Mouse (Mus musculus): ENCODE measurements around the gene Mrtfa. TPM values are rescaled to one million over a fixed set of nuclear protein-coding genes. Genes with fewer than 3 reads are reported as not detected.

Gene Mrtfa
- polyA plus RNA-seq, 1 experiment from 2014 or later, result 61.9 TPM

GRCm38 (mm10) chr15:81021377-81021776 is 169.2 kb downstream of the Mrtfa start:
- Histone ChIP-seq H3K36me3 (ENCODE audit: inconsistent target) (peaks cover 53% of the 10 kb centered on the region), H3K4me3 (ENCODE audit: inconsistent target) (no peak overlapping the region), H3K27ac (peak overlapping the region; percentile 65), H3K79me2 (ENCODE audit: inconsistent target) (peaks cover 19% of the 10 kb centered on the region)
- WGBS (ENCODE audit: missing documents), result 1% methylated on average over 6 of the region's 6 CpGs

- Histone ChIP-seq H3K79me2 (ENCODE audit: inconsistent target) (no peaks in the 10 kb centered on the region), H3K4me3 (ENCODE audit: inconsistent target) (no peak overlapping the region), H3K36me3 (ENCODE audit: inconsistent target) (peaks cover 84% of the 10 kb centered on the region), H3K27ac (no peak overlapping the region)
- 98% methylated on average over 7 of the region's 7 CpGs for WGBS (ENCODE audit: missing documents)
Measured at GRCm38 (mm10) chr15:81017308-81017707, 173.2 kb downstream of the Mrtfa start.

DNA sequence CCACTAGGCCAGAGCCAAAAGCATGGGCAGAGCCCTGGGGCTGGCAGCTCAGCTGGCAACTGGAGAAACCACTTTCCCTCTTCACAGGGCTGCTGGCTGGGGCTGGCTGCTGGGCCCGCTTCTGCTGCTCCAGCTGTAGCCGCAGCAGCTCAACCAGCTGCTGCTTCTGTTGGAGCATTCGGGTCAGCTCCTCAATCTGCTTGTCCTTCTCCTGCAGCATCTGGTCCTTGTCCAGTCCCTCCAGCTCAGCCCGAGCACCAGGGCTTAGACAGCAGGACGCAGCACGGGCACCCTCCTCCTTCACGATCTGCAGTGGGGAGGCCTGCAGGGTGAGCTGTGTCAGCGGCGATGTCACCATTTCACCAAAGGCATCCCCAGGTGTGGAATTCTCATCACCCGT is 174.1 kb downstream of the Mrtfa start:
- Histone ChIP-seq H3K79me2 (ENCODE audit: inconsistent target) (no peaks in the 10 kb centered on the region), H3K4me3 (ENCODE audit: inconsistent target) (no peak overlapping the region), H3K27ac (no peak overlapping the region), H3K36me3 (ENCODE audit: inconsistent target) (peaks cover 89% of the 10 kb centered on the region)
- 92% methylated on average over 10 of the region's 10 CpGs for WGBS (ENCODE audit: missing documents)

- 94% methylated on average over 5 of the region's 5 CpGs for WGBS (ENCODE audit: missing documents)
- Histone ChIP-seq H3K4me3 (ENCODE audit: inconsistent target) (no peak overlapping the region), H3K36me3 (ENCODE audit: inconsistent target) (peaks cover 83% of the 10 kb centered on the region)
Measured at GRCm38 (mm10) chr15:81015068-81015744, 175.4 kb downstream of the Mrtfa start.

DNA sequence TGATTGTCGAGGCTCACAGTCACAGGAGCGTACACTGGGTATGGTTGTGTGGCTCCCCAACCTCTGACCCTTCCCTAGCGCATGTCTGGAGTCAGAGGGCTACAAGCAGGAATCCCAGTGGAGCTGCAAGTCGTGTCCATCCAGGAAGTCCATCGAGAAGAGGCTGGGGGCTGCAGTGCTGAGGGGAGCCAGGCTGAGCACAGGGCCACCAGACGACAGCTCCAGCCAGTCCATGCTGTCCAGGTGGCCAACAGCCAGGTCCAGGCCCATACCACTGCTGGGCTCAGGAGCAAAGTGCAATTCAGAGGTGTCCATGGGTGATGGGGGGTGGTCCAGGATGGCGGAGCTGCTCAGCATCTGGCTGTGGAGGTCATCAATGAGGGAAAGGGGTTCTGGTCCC is 177.4 kb downstream of the Mrtfa start:
- WGBS (ENCODE audit: missing documents), result 89% methylated on average over 7 of the region's 7 CpGs
- no peak overlapping the region for H3K27ac ChIP-seq
- peaks cover 63% of the 10 kb centered on the region for H3K36me3 ChIP-seq (ENCODE audit: inconsistent target)
- no peaks in the 10 kb centered on the region for H3K79me2 ChIP-seq (ENCODE audit: inconsistent target)
- H3K4me3 ChIP-seq (ENCODE audit: inconsistent target), result no peak overlapping the region

More at GRCm38 (mm10) chr15:81015068-81015744, 175.4 kb downstream of the Mrtfa start:
- no peaks in the 10 kb centered on the region for H3K79me2 ChIP-seq (ENCODE audit: inconsistent target)
- no peak overlapping the region for H3K27ac ChIP-seq

DNA sequence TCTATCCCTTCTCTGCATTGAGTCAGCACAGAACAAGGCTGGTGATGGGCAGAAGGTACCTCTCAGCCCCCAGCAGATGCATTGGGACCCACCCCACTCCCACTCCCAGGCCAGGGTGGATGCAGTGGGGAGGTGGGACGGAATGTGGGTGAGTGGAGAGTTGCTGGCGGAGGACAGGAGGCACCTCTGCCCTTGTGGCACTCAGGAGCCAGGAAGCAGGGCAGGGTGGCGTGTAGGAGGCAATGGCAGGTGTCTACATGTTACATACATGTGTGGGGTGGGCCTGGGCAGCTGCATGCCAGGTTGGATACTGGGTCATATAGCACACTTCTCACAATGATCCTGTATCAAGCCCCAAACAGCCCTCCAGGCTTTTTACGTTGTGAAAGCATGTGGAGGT is 178.2 kb downstream of the Mrtfa start:
- WGBS (ENCODE audit: missing documents), result 91% methylated on average over 2 of the region's 4 CpGs
- H3K36me3 ChIP-seq (ENCODE audit: inconsistent target), result peaks cover 54% of the 10 kb centered on the region

DNA sequence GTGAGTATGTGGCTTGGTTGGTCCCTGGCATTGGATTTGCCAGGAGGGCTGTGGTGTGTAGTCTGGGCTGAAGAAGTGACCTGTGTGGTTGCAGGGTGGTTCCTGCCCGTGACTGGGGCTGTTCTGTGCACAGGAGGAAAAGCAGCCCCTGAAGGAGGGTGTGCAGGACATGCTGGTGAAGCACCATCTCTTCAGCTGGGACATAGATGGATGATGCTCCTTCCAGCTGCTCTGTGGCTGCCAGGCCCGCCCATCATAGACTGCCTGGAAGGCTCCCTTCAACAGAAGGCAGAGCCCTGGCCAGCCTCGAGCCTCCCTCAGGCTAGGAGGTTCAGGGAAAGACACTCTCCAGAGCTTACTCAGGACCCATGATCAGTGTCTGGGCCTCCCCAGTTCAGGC is 179.0 kb downstream of the Mrtfa start:
- Histone ChIP-seq H3K79me2 (ENCODE audit: inconsistent target) (no peaks in the 10 kb centered on the region), H3K36me3 (ENCODE audit: inconsistent target) (peaks cover 46% of the 10 kb centered on the region), H3K27ac (no peak overlapping the region), H3K4me3 (ENCODE audit: inconsistent target) (no peak overlapping the region)
- 91% methylated on average over 3 of the region's 3 CpGs for WGBS (ENCODE audit: missing documents)

More for the DNA sequence above, 178.2 kb downstream of the Mrtfa start:
- Histone ChIP-seq H3K4me3 (ENCODE audit: inconsistent target) (no peak overlapping the region), H3K27ac (no peak overlapping the region), H3K79me2 (ENCODE audit: inconsistent target) (no peaks in the 10 kb centered on the region)

GRCm38 (mm10) chr15:81010114-81010513 is 180.4 kb downstream of the Mrtfa start:
- Histone ChIP-seq H3K27ac (no peak overlapping the region), H3K36me3 (ENCODE audit: inconsistent target) (peaks cover 32% of the 10 kb centered on the region), H3K4me3 (ENCODE audit: inconsistent target) (no peak overlapping the region), H3K79me2 (ENCODE audit: inconsistent target) (no peaks in the 10 kb centered on the region)
- 90% methylated on average over 7 of the region's 7 CpGs for WGBS (ENCODE audit: missing documents)

- 86% methylated on average over 10 of the region's 10 CpGs for WGBS (ENCODE audit: missing documents)
- H3K4me3 ChIP-seq (ENCODE audit: inconsistent target), result no peak overlapping the region
- peaks cover 18% of the 10 kb centered on the region for H3K36me3 ChIP-seq (ENCODE audit: inconsistent target)
- H3K79me2 ChIP-seq (ENCODE audit: inconsistent target), result no peaks in the 10 kb centered on the region
- H3K27ac ChIP-seq, result no peak overlapping the region
Measured at GRCm38 (mm10) chr15:81008689-81009123, 181.9 kb downstream of the Mrtfa start.

GRCm38 (mm10) chr15:81007905-81008304 is 182.7 kb downstream of the Mrtfa start:
- H3K4me3 ChIP-seq (ENCODE audit: inconsistent target), result no peak overlapping the region
- no peak overlapping the region for H3K27ac ChIP-seq
- H3K36me3 ChIP-seq (ENCODE audit: inconsistent target), result peaks cover 10% of the 10 kb centered on the region
- WGBS (ENCODE audit: missing documents), result 93% methylated on average over 6 of the region's 8 CpGs
- no peaks in the 10 kb centered on the region for H3K79me2 ChIP-seq (ENCODE audit: inconsistent target)

- 94% methylated on average over 2 of the region's 9 CpGs for WGBS (ENCODE audit: missing documents)
- Histone ChIP-seq H3K36me3 (ENCODE audit: inconsistent target) (peaks cover 6% of the 10 kb centered on the region; the same call in 1 of the 2 replicates), H3K79me2 (ENCODE audit: inconsistent target) (no peaks in the 10 kb centered on the region)
Measured at GRCm38 (mm10) chr15:81007339-81007738, 183.2 kb downstream of the Mrtfa start.

DNA sequence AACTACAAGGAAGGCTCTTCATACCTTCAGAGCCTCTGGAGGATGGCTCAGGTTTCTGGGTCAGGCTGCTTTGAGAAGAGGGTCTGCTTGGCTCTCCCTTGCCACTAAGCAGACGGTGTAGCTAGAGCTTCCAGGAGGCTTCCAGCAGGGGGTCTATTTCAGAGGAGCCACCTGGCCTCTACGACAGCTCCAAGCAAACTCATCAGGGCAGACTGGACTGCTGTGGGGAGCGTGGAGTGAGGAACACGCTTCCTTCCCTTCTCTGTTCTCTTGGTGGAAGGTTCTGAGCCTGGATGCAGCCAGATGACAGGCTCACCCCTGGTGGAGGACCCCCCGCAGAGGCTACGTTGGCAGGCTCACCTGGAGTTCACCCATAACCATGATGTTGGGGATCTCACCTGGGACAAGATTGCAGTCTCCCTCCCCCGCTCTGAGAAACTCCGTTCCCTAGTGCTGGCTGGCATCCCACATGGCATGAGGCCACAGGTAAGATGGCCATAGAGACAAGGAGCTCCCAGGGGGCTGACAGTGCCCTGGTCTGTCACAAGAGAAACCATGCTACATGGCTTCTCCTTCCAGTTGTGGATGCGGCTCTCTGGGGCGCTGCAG is 184.3 kb downstream of the Mrtfa start:
- WGBS (ENCODE audit: missing documents), result 95% methylated on average over 9 of the region's 10 CpGs
- no peak overlapping the region for H3K4me3 ChIP-seq (ENCODE audit: inconsistent target)
- no peaks in the 10 kb centered on the region; the same call in 1 of the 2 replicates for H3K36me3 ChIP-seq (ENCODE audit: inconsistent target)
- no peaks in the 10 kb centered on the region for H3K79me2 ChIP-seq (ENCODE audit: inconsistent target)
- no peak overlapping the region for H3K27ac ChIP-seq

More at GRCm38 (mm10) chr15:81007339-81007738, 183.2 kb downstream of the Mrtfa start:
- Histone ChIP-seq H3K27ac (no peak overlapping the region), H3K4me3 (ENCODE audit: inconsistent target) (no peak overlapping the region)

GRCm38 (mm10) chr15:81000419-81001138 is 190.0 kb downstream of the Mrtfa start:
- H3K36me3 ChIP-seq (ENCODE audit: inconsistent target), result no peaks in the 10 kb centered on the region
- 13% methylated on average over 2 of the region's 4 CpGs for WGBS (ENCODE audit: missing documents)
- H3K27ac ChIP-seq, result no peak overlapping the region
- H3K4me3 ChIP-seq (ENCODE audit: inconsistent target), result no peak overlapping the region
- no peaks in the 10 kb centered on the region for H3K79me2 ChIP-seq (ENCODE audit: inconsistent target)

- no peak overlapping the region for H3K27ac ChIP-seq
- no peaks in the 10 kb centered on the region for H3K79me2 ChIP-seq (ENCODE audit: inconsistent target)
- H3K36me3 ChIP-seq (ENCODE audit: inconsistent target), result no peaks in the 10 kb centered on the region
- no peak overlapping the region for H3K4me3 ChIP-seq (ENCODE audit: inconsistent target)
- WGBS (ENCODE audit: missing documents), result 100% methylated on average over 1 of the region's 1 CpGs
Measured at GRCm38 (mm10) chr15:80997077-80997476, 193.5 kb downstream of the Mrtfa start.

Data from macrophage (primary cell).